Mouse (Mus musculus): ENCODE measurements around the gene Lgr6. TPM values are rescaled to one million over a fixed set of nuclear protein-coding genes. Genes with fewer than 3 reads are reported as not detected.
A peak's percentile ranks its signal among the peaks of the same experiment; 100 is the strongest.

Gene Lgr6
- 0.17 and 0.32 TPM in 2 replicates for polyA plus RNA-seq (2014; fragmentation: Nextera tagmentation; extraction: Ambion mirVana)

GRCm38 (mm10) chr1:135105124-135105523 lies at the start of gene Lgr6:
Gene Lgr6, minus strand, starts transcription at chr1:135105276.
- WGBS = 0% methylated on average over 39 of the region's 40 CpGs
- DNase-seq (ENCODE audit: low spot score) (no peak), ATAC-seq (replicated peaks; ENCODE audit: low FRiP score) (no peak)
- H3K9ac ChIP-seq (ENCODE audit: low read length) = no peak within 1 kb of the TSS
- H3K4me2 ChIP-seq (ENCODE audit: low read depth, low read length, severe bottlenecking) = peak within 1 kb of the TSS; percentile 58
- no peaks in the 10 kb centered on the region for H3K9me3 ChIP-seq (ENCODE audit: control insufficient read depth, low read length)
- no peaks in the 10 kb centered on the region for H3K36me3 ChIP-seq (ENCODE audit: control insufficient read depth, insufficient read depth, low read length)
- H3K4me3 ChIP-seq (ENCODE audit: low read depth, low read length) = peak within 1 kb of the TSS; percentile 30
- peaks cover 30% of the 10 kb centered on the region for H3K27me3 ChIP-seq (ENCODE audit: control insufficient read depth, insufficient read depth, low read length)
- H3K4me1 ChIP-seq (replicated peaks; ENCODE audit: control insufficient read depth, insufficient read depth, low read length) = peaks cover 3% of the 10 kb centered on the region; the same call in 1 of the 2 replicates
- no peak within 1 kb of the TSS for H3K27ac ChIP-seq (ENCODE audit: low read depth, low read length)

- H3K4me1 ChIP-seq (replicated peaks; ENCODE audit: control insufficient read depth, insufficient read depth, low read length) = peaks cover 6% of the 10 kb centered on the region
- 2% methylated on average over 14 of the region's 14 CpGs for WGBS
- no peaks in the 10 kb centered on the region for H3K9me3 ChIP-seq (ENCODE audit: control insufficient read depth, low read length)
- DNase-seq (ENCODE audit: low spot score) (peak; percentile 87), ATAC-seq (replicated peaks; ENCODE audit: low FRiP score) (peak; percentile 54)
- peak overlapping the region; percentile 57; the same call in 1 of the 2 replicates for H3K9ac ChIP-seq (ENCODE audit: low read length)
- H3K27me3 ChIP-seq (ENCODE audit: control insufficient read depth, insufficient read depth, low read length) = no peaks in the 10 kb centered on the region
- peak overlapping the region; percentile 34 for H3K4me2 ChIP-seq (ENCODE audit: low read depth, low read length, severe bottlenecking)
- H3K36me3 ChIP-seq (ENCODE audit: control insufficient read depth, insufficient read depth, low read length) = no peaks in the 10 kb centered on the region; the same call in 1 of the 2 replicates
- peak overlapping the region; percentile 70; the same call in 1 of the 2 replicates for H3K27ac ChIP-seq (ENCODE audit: low read depth, low read length)
- H3K4me3 ChIP-seq (ENCODE audit: low read depth, low read length) = 0 out of 2 replicates have a peak overlapping the region, but pooled peaks have one; percentile 14
These were observed 49.4 kb upstream of the Lgr6 start for GRCm38 (mm10) chr1:135154411-135154959.

- WGBS = 12% methylated on average over 11 of the region's 13 CpGs
- H3K27me3 ChIP-seq (ENCODE audit: control insufficient read depth, insufficient read depth, low read length) = no peaks in the 10 kb centered on the region
- DNase-seq (ENCODE audit: low spot score) (no peak), ATAC-seq (replicated peaks; ENCODE audit: low FRiP score) (peak; percentile 34)
- peak overlapping the region; percentile 70; the same call in 1 of the 2 replicates for H3K27ac ChIP-seq (ENCODE audit: low read depth, low read length)
- H3K4me1 ChIP-seq (replicated peaks; ENCODE audit: control insufficient read depth, insufficient read depth, low read length) = peaks cover 6% of the 10 kb centered on the region
- no peaks in the 10 kb centered on the region; the same call in 1 of the 2 replicates for H3K36me3 ChIP-seq (ENCODE audit: control insufficient read depth, insufficient read depth, low read length)
- H3K9ac ChIP-seq (ENCODE audit: low read length) = peak overlapping the region; percentile 57; the same call in 1 of the 2 replicates
- peak overlapping the region; percentile 34 for H3K4me2 ChIP-seq (ENCODE audit: low read depth, low read length, severe bottlenecking)
- H3K4me3 ChIP-seq (ENCODE audit: low read depth, low read length) = 0 out of 2 replicates have a peak overlapping the region, but pooled peaks have one; percentile 14
- no peaks in the 10 kb centered on the region for H3K9me3 ChIP-seq (ENCODE audit: control insufficient read depth, low read length)
These were observed 48.9 kb upstream of the Lgr6 start for GRCm38 (mm10) chr1:135154011-135154410.

- Histone ChIP-seq H3K9me3 (ENCODE audit: control insufficient read depth, low read length) (no peaks in the 10 kb centered on the region), H3K27me3 (ENCODE audit: control insufficient read depth, insufficient read depth, low read length) (no peaks in the 10 kb centered on the region), H3K9ac (ENCODE audit: low read length) (no peak overlapping the region), H3K4me1 (replicated peaks; ENCODE audit: control insufficient read depth, insufficient read depth, low read length) (peaks cover 8% of the 10 kb centered on the region; the same call in 1 of the 2 replicates), H3K36me3 (ENCODE audit: control insufficient read depth, insufficient read depth, low read length) (no peaks in the 10 kb centered on the region), H3K4me3 (ENCODE audit: low read depth, low read length) (no peak overlapping the region), H3K27ac (ENCODE audit: low read depth, low read length) (no peak overlapping the region), H3K4me2 (ENCODE audit: low read depth, low read length, severe bottlenecking) (no peak overlapping the region)
- ATAC-seq (replicated peaks; ENCODE audit: low FRiP score) = no peak
- DNase-seq (ENCODE audit: low spot score) = no peak
- 74% methylated on average over 5 of the region's 5 CpGs for WGBS
These were observed 43.9 kb upstream of the Lgr6 start for GRCm38 (mm10) chr1:135148996-135149395.

GRCm38 (mm10) chr1:135148476-135148875 lies 43.4 kb upstream of the Lgr6 start:
- ATAC-seq (replicated peaks; ENCODE audit: low FRiP score) (no peak), DNase-seq (ENCODE audit: low spot score) (no peak)
- Histone ChIP-seq H3K9me3 (ENCODE audit: control insufficient read depth, low read length) (no peaks in the 10 kb centered on the region), H3K36me3 (ENCODE audit: control insufficient read depth, insufficient read depth, low read length) (no peaks in the 10 kb centered on the region), H3K27me3 (ENCODE audit: control insufficient read depth, insufficient read depth, low read length) (no peaks in the 10 kb centered on the region), H3K9ac (ENCODE audit: low read length) (peak overlapping the region; percentile 95), H3K4me1 (replicated peaks; ENCODE audit: control insufficient read depth, insufficient read depth, low read length) (peaks cover 7% of the 10 kb centered on the region; the same call in 1 of the 2 replicates), H3K27ac (ENCODE audit: low read depth, low read length) (no peak overlapping the region), H3K4me2 (ENCODE audit: low read depth, low read length, severe bottlenecking) (peak overlapping the region; percentile 86), H3K4me3 (ENCODE audit: low read depth, low read length) (peak overlapping the region; percentile 93)
- 86% methylated on average over 4 of the region's 4 CpGs for WGBS

GRCm38 (mm10) chr1:135147702-135148058 lies 42.6 kb upstream of the Lgr6 start:
- H3K4me2 ChIP-seq (ENCODE audit: low read depth, low read length, severe bottlenecking) = peak overlapping the region; percentile 86
- no peak overlapping the region for H3K27ac ChIP-seq (ENCODE audit: low read depth, low read length)
- H3K9ac ChIP-seq (ENCODE audit: low read length) = peak overlapping the region; percentile 95
- H3K36me3 ChIP-seq (ENCODE audit: control insufficient read depth, insufficient read depth, low read length) = no peaks in the 10 kb centered on the region
- ATAC-seq (replicated peaks; ENCODE audit: low FRiP score) (no peak), DNase-seq (ENCODE audit: low spot score) (no peak)
- no peaks in the 10 kb centered on the region for H3K27me3 ChIP-seq (ENCODE audit: control insufficient read depth, insufficient read depth, low read length)
- WGBS = 0% methylated on average over 7 of the region's 7 CpGs
- peaks cover 7% of the 10 kb centered on the region; the same call in 1 of the 2 replicates for H3K4me1 ChIP-seq (replicated peaks; ENCODE audit: control insufficient read depth, insufficient read depth, low read length)
- H3K9me3 ChIP-seq (ENCODE audit: control insufficient read depth, low read length) = no peaks in the 10 kb centered on the region
- peak overlapping the region; percentile 93 for H3K4me3 ChIP-seq (ENCODE audit: low read depth, low read length)

- peak overlapping the region; percentile 93 for H3K4me3 ChIP-seq (ENCODE audit: low read depth, low read length)
- DNase-seq (ENCODE audit: low spot score) (peak; percentile 81), ATAC-seq (replicated peaks; ENCODE audit: low FRiP score) (peak; percentile 71)
- no peaks in the 10 kb centered on the region for H3K27me3 ChIP-seq (ENCODE audit: control insufficient read depth, insufficient read depth, low read length)
- under 1% methylated on average over 69 of the region's 69 CpGs for WGBS
- H3K36me3 ChIP-seq (ENCODE audit: control insufficient read depth, insufficient read depth, low read length) = no peaks in the 10 kb centered on the region
- H3K9ac ChIP-seq (ENCODE audit: low read length) = peak overlapping the region; percentile 95
- H3K9me3 ChIP-seq (ENCODE audit: control insufficient read depth, low read length) = no peaks in the 10 kb centered on the region
- H3K4me2 ChIP-seq (ENCODE audit: low read depth, low read length, severe bottlenecking) = peak overlapping the region; percentile 86
- H3K4me1 ChIP-seq (replicated peaks; ENCODE audit: control insufficient read depth, insufficient read depth, low read length) = peaks cover 7% of the 10 kb centered on the region; the same call in 1 of the 2 replicates
- peak overlapping the region; percentile 74 for H3K27ac ChIP-seq (ENCODE audit: low read depth, low read length)
These were observed 42.0 kb upstream of the Lgr6 start for GRCm38 (mm10) chr1:135146946-135147701.

GRCm38 (mm10) chr1:135146077-135146945 lies 41.2 kb upstream of the Lgr6 start, which contains the start of gene Arl8a:
Gene Arl8a, plus strand, starts transcription at chr1:135146824.
- peak; percentile 91 for DNase-seq (ENCODE audit: low spot score)
- peak within 1 kb of the TSS; percentile 95 for H3K9ac ChIP-seq (ENCODE audit: low read length)
- no peaks in the 10 kb centered on the region for H3K9me3 ChIP-seq (ENCODE audit: control insufficient read depth, low read length)
- H3K27me3 ChIP-seq (ENCODE audit: control insufficient read depth, insufficient read depth, low read length) = no peaks in the 10 kb centered on the region
- no peaks in the 10 kb centered on the region for H3K36me3 ChIP-seq (ENCODE audit: control insufficient read depth, insufficient read depth, low read length)
- under 1% methylated on average over 67 of the region's 78 CpGs for WGBS
- H3K4me1 ChIP-seq (replicated peaks; ENCODE audit: control insufficient read depth, insufficient read depth, low read length) = peaks cover 7% of the 10 kb centered on the region; the same call in 1 of the 2 replicates
- peak within 1 kb of the TSS; percentile 86 for H3K4me2 ChIP-seq (ENCODE audit: low read depth, low read length, severe bottlenecking)
- H3K4me3 ChIP-seq (ENCODE audit: low read depth, low read length) = peak within 1 kb of the TSS; percentile 93
- ATAC-seq (replicated peaks; ENCODE audit: low FRiP score) = peak; percentile 87
- H3K27ac ChIP-seq (ENCODE audit: low read depth, low read length) = peak within 1 kb of the TSS; percentile 74

Measured in forebrain, embryonic 11.5 days (tissue).